Mouse (Mus musculus): ENCODE data around the gene Drc1. TPM values are rescaled to one million over a fixed set of nuclear protein-coding genes. Genes with fewer than 3 reads are reported as not detected.

The Drc1 gene
- polyA plus RNA-seq (2012; rRNA removed; ENCODE audit: low replicate concordance), result 0.05 and 0.07 TPM in 2 replicates

GRCm38 (mm10) chr5:30281291-30281732 is at the start of gene Drc1:
TSS of gene Drc1 (plus strand) at chr5:30281388.

DNA sequence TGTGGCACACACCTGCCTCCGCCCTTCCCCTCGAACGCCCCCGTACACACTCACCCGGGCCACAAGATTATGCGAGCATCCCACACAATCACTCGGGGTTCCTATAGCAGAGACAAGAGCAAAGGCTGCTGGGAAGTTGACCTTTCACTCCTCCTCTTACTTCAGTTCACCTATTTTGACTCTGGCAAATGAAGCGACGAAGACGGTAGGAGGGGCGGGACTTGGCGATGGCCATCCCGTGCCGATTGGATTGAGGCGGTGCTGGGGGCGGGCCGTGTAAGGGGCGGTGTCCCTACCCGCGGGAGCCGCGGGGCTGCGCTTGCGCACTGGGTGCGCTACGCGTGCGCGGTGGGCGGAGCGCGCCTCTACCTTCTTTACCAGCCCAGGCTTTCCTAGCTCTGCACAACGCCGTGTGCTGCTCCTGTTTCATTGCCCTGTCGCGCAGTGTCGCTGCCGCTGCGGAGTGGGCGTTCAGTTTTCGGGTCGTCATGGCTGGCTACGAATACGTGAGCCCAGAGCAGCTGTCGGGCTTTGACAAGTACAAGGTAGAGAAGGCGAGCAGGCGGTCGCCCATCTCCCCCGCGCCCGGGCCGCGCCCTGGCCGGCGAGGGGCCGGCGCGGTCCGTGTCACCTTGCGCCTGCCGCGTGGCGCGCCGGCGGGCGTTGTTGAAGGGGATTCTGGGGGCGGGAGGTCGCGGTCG is 48.8 kb upstream of the Drc1 start, which contains the start of gene Selenoi:
Gene Selenoi, plus strand, starts transcription at position 311 of the 701 bp plus-strand sequence.

Other genes starting within 250 kb of the Drc1 start
- gene Tyms, start 207.8 kb upstream of the Drc1 start, polyA plus RNA-seq (2012; rRNA removed; ENCODE audit: low replicate concordance), result 15.2 and 16.6 TPM in 2 replicates
- 0.05 and 0.06 TPM in 2 replicates for gene Garem2, start 176.2 kb upstream of the Drc1 start, polyA plus RNA-seq (2012; rRNA removed; ENCODE audit: low replicate concordance)
- not detected in 2 replicates for gene 3110082J24Rik, start 175.3 kb upstream of the Drc1 start, polyA plus RNA-seq (2012; rRNA removed; ENCODE audit: low replicate concordance)
- 76.5 and 139 TPM in 2 replicates for gene Hadha, start 126.2 kb upstream of the Drc1 start, polyA plus RNA-seq (2012; rRNA removed; ENCODE audit: low replicate concordance)
- 150 and 338 TPM in 2 replicates for gene Hadhb, start 126.1 kb upstream of the Drc1 start, polyA plus RNA-seq (2012; rRNA removed; ENCODE audit: low replicate concordance)
- gene Adgrf3, start 75.7 kb upstream of the Drc1 start, polyA plus RNA-seq (2012; rRNA removed; ENCODE audit: low replicate concordance), result 0.06 and 0.08 TPM in 2 replicates
- 21.5 and 29.9 TPM in 2 replicates for gene Selenoi, start 48.8 kb upstream of the Drc1 start, polyA plus RNA-seq (2012; rRNA removed; ENCODE audit: low replicate concordance)
- 0.29 and 0.34 TPM in 2 replicates for gene Otof, start 180.5 kb downstream of the Drc1 start, polyA plus RNA-seq (2012; rRNA removed; ENCODE audit: low replicate concordance)
- not detected in 2 replicates for gene 1700001C02Rik, start 184.7 kb downstream of the Drc1 start, polyA plus RNA-seq (2012; rRNA removed; ENCODE audit: low replicate concordance)

All from mammary gland, adult 2 months (tissue).